Mouse (Mus musculus): Measurements from ENCODE around the gene Tvp23b.

Gene Tvp23b

DNA sequence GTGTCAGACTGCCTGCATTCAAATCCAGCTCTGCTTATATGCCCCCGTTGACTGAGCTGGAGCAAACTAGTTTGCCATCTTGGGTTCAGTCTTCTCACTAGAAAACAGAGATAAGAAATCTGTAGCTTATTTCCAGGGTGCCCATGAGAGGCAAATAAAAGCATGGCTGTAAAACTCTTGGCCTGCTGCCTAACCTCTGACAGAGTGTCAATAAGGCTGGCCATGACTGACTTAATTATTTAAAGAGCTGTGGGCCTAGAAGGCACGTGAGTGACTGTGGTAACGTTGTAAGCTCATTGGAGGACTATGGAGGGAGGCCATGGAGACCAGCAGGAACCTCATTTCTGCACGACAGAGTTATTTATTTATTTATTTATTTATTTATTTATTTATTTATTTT lies 66.3 kb downstream of the Tvp23b start:
- DNase-seq = no peak

DNA sequence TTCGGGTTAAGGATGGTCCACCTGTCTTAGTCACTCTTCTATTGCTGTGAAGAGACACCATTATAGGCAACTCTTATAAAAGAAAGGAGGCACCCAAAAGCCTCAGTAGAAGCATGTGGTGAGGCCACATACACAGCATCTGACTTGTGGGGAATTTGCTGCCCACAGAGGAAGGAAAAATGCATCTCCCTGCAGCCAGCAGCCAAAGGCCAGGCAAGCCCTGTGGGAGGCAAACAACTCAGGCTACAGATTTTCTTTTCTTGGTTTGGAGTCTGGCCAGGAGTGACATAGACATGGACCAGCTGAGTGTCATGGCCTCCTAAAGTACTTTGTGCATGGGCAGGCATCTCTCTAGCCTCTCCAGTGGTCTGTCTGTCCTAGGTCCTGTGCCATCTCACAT lies 70.3 kb downstream of the Tvp23b start:
- no peak for DNase-seq

DNA sequence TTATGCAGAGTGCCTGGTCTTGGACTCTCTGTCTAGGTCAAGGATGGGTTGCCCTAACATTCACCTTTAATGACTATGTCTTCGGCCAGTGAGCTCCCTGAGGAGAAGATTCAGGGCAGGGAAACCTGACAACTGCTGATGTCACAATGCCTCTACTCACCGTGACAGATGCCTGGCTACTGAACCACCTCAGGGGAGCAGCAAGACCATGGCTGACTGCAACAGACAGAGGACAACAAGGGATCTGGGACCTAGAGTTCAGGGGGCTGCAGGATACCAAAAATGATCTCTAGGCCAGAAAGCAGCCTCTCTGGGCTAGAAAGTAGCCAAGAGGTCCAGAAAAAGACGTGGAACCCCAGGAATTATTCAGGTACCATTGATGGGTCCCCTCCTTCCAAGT lies 71.8 kb downstream of the Tvp23b start, which contains the start of gene Cdrt4:
Gene Cdrt4 (plus strand): TSS at position 182 of the 400 bp plus-strand sequence.
- no peak for DNase-seq

DNA sequence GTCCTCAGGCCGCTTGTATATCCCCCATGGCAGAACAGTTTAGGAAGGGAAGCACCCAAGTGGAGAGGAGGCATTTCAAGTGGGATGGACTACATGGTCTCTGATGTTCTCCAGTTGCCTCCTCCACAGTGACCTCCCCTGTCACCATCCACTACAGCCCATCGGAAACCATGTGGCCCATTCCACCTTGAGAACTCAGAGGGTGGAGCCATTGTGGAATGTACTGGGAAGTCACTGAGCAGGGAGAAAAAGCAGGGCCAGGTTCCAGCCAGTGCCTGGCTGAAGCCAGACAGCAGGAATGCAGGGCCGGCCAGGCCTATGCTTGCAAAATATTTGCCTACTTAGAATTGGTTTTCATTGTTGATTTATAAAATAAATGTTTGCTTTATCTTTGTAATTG lies 75.5 kb downstream of the Tvp23b start:
- DNase-seq = no peak

DNA sequence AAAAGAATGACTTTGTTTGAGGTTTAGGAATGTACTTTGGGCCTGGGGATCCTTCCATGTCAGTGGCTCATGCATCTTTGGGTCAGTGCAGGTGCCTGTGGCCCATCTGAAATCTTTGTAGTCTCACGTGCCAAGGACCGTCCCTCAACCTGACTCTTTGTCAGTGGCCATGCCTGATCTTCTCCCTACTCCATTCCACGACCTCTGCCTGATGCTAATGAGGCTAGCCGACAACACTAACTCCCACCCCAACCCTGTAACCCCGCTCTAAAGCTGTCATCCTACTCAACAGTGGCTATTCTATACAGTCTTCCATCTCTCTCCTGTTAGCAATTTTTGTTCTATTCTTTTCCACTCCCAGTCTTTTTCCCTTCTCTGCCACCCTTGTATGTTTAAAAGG lies 75.9 kb downstream of the Tvp23b start:
- no peak for DNase-seq

DNA sequence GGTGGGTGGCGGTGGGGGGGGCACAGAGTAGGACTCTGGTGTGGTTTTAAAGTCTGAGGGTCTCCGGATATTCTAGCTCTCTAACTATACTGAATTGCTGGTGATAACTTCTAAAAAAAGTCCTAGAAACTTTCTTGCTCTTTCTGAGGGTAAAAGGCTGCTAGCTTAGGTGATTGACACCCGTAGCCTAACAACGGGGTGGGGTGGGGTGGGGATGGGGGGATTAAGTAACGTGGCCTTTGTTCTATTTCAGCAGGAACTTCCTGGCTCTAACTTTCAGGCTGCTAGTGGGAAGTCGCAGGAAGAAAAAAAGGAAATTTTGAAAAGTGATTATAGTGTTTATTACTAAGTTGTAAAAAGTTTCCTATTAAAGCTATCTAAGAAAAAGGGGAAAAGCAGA lies 76.5 kb downstream of the Tvp23b start:
- DNase-seq = no peak

DNA sequence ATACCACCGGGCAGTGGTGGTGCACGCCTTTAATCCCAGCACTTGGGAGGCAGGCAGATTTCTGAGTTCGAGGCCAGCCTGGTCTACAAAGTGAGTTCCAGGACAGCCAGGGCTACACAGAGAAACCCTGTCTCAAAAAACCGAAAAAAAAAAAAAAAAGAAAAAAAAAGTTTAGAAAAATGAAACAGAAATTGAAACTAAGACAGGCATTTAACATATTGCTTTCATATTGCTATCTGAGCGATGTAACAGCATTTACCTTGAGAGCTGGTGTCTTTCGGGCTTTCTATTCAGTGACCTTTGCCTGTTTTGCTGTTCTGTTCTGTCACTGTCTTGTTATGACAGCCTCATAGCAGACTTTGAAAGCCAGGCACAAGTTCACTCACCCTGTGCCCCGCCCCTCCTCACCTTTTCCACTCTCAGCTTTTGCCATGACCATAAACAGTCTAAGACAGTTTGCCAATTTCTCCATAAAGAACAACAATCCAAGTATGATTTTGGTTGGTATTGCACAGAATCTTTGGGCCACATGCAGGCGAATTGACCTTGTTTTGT lies 78.4 kb downstream of the Tvp23b start:
- no peak for DNase-seq

DNA sequence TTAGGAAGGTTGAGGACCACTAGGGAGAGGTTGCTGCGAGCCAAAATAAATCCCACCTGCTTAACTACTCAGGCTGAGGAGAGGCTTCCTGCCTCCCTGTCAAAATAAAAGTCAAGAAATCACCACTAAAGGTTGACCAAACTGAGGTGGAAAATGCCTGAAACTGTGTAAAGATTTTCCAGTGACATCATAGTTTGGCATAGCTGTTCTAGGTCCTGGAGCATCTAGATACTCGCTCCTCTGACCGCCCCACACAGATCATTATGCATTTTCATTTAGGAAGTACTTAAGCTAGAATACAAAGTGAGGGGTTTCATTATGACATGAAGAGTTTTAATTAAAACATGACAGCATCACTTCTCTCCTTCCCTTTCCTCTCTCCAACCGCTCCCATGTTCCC lies 84.0 kb downstream of the Tvp23b start:
- DNase-seq = no peak

DNA sequence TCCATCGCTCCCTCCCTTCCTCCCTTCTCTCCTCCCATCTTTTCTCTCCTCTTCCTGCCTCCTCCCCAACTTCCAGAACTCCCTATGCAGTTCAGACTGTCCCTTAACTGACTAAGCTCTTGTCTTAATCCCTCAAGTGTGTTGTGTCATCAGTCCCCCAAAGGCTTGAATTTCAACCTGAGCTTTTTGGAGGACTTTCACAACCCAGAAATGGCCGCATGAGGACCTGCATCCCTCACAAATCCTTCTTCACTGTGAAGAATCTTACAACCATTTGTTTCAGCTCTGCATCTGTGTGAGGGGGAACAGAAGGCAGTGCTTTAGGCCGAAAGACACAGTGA lies 87.1 kb downstream of the Tvp23b start:
- no peak for DNase-seq

Data from cerebellum, postnatal 36 days (tissue).